Mouse (Mus musculus) lung, postnatal 0 days (tissue): ENCODE results near the gene Enah.

Experiments used
- CTCF ChIP-seq: IDR thresholded peaks from 2 replicates; pipeline ENCODE4 v1.5.1; 2016; ENCODE audit warnings: antibody characterized with exemption, mild to moderate bottlenecking
- EP300 ChIP-seq: IDR thresholded peaks from 2 replicates; pipeline ENCODE4 v1.6.1; 2016; ENCODE audit warnings: antibody characterized with exemption, mild to moderate bottlenecking, control low read depth

GRCm38 (mm10) chr1:181951266-181951665, 68.5 kb downstream of the Enah start:
- TF ChIP-seq CTCF (no peak), EP300 (no peak)
